15 mouse cellular contexts compared by ENCODE assay signal in genomic region chr5:101496924-101497697, GRCm38 (mm10).
DNase-seq lines count a peak whose midpoint lies in the region; ATAC-seq lines count a peak whose summit lies in the region.
"Had no signal": no experiment of that assay in that cellular context is flagged by ENCODE, and none has a peak within 500 bp of the region (broad histone marks: within the 10 kb centered on the region; RNA-seq: fewer than 3 reads in every experiment).

No protein-coding gene starts in this region.

- H3K4me1 ChIP-seq in forebrain, embryonic 14.5 days (ENCODE audit: control insufficient read depth, insufficient read depth, low read length), result no peaks in the 10 kb centered on the region
- H3K4me1 ChIP-seq in forebrain, embryonic 10.5 days, result 0 out of 2 replicates have a peak, but pooled peaks cover 3% of the 10 kb centered on the region
- H3K4me1 ChIP-seq in hindbrain, embryonic 15.5 days (replicated peaks), result peaks cover 9% of the 10 kb centered on the region
- H3K4me1 ChIP-seq in neural tube, embryonic 12.5 days, result peaks cover 4% of the 10 kb centered on the region
- H3K4me1 ChIP-seq: heart, embryonic 13.5 days; limb, embryonic 15.5 days had no signal

- H3K27ac ChIP-seq in forebrain, embryonic 14.5 days (ENCODE audit: low read depth, low read length), result no peak overlapping the region
- no peak overlapping the region for H3K27ac ChIP-seq in forebrain, embryonic 10.5 days
- no peak overlapping the region for H3K27ac ChIP-seq in hindbrain, embryonic 15.5 days (replicated peaks)
- H3K27ac ChIP-seq in neural tube, embryonic 12.5 days, result no peak overlapping the region
- H3K27ac ChIP-seq: heart, embryonic 13.5 days; limb, embryonic 15.5 days had no signal

- no peak overlapping the region for H3K9ac ChIP-seq in forebrain, embryonic 14.5 days (ENCODE audit: low read length)
- no peak overlapping the region for H3K9ac ChIP-seq in hindbrain, embryonic 15.5 days
- H3K9ac ChIP-seq in neural tube, embryonic 12.5 days, result no peak overlapping the region
- H3K9ac ChIP-seq: heart, embryonic 13.5 days; limb, embryonic 15.5 days had no signal

- WGBS in forebrain, embryonic 14.5 days, result 50% methylated on average over 16 of the region's 16 CpGs
- 76% methylated on average over 16 of the region's 16 CpGs for WGBS in forebrain, embryonic 10.5 days
- WGBS in hindbrain, embryonic 15.5 days, result 26% methylated on average over 16 of the region's 16 CpGs
- 38% methylated on average over 16 of the region's 16 CpGs for WGBS in neural tube, embryonic 12.5 days

- no peaks in the 10 kb centered on the region for H3K36me3 ChIP-seq in forebrain, embryonic 14.5 days (ENCODE audit: control insufficient read depth, insufficient read depth, low read length)
- no peaks in the 10 kb centered on the region for H3K36me3 ChIP-seq in forebrain, embryonic 10.5 days (replicated peaks)
- no peaks in the 10 kb centered on the region for H3K36me3 ChIP-seq in hindbrain, embryonic 15.5 days
- no peaks in the 10 kb centered on the region for H3K36me3 ChIP-seq in neural tube, embryonic 12.5 days
- H3K36me3 ChIP-seq: heart, embryonic 13.5 days; limb, embryonic 15.5 days had no signal

- no peak overlapping the region for H3K4me2 ChIP-seq in forebrain, embryonic 14.5 days (ENCODE audit: low read length)
- H3K4me2 ChIP-seq in hindbrain, embryonic 15.5 days, result peak overlapping the region; percentile 13
- no peak overlapping the region for H3K4me2 ChIP-seq in neural tube, embryonic 12.5 days (replicated peaks)
- H3K4me2 ChIP-seq: heart, embryonic 13.5 days; limb, embryonic 15.5 days had no signal

- DNase-seq in forebrain, embryonic 14.5 days (ENCODE audit: low spot score), result peak; percentile 19
- DNase-seq in forebrain, embryonic 10.5 days (ENCODE audit: extremely low spot score, low spot score), result no peak
- peak; percentile 47 for DNase-seq in embryo, embryonic 10.5 days (ENCODE audit: low spot score)
- no peak for DNase-seq in yolk sac, embryonic 10.5 days (ENCODE audit: low spot score)
- DNase-seq in right cerebral cortex, postnatal 14 days, result no peak
- no peak for DNase-seq in heart, adult 8-10 months (ENCODE audit: low spot score)
- DNase-seq: cerebellum, adult 8-10 months; lung, postnatal 10 days; right cerebral cortex, adult 18-20 months; thymus, postnatal 36 days had no signal

- no peak overlapping the region for H3K4me3 ChIP-seq in forebrain, embryonic 14.5 days (ENCODE audit: low read depth, low read length)
- no peak overlapping the region for H3K4me3 ChIP-seq in forebrain, embryonic 10.5 days
- H3K4me3 ChIP-seq in hindbrain, embryonic 15.5 days, result no peak overlapping the region
- H3K4me3 ChIP-seq in neural tube, embryonic 12.5 days, result no peak overlapping the region
- H3K4me3 ChIP-seq: heart, embryonic 13.5 days; limb, embryonic 15.5 days; myocyte had no signal

- no peaks in the 10 kb centered on the region for H3K27me3 ChIP-seq in forebrain, embryonic 14.5 days (replicated peaks; ENCODE audit: control insufficient read depth, insufficient read depth, low read length)
- H3K27me3 ChIP-seq in forebrain, embryonic 10.5 days (ENCODE audit: poor library complexity, severe bottlenecking), result peaks cover 11% of the 10 kb centered on the region
- H3K27me3 ChIP-seq in hindbrain, embryonic 15.5 days, result peaks cover 42% of the 10 kb centered on the region
- H3K27me3 ChIP-seq in neural tube, embryonic 12.5 days (replicated peaks), result peaks cover 11% of the 10 kb centered on the region; the same call in 1 of the 2 replicates
- H3K27me3 ChIP-seq: heart, embryonic 13.5 days; limb, embryonic 15.5 days had no signal

- no peaks in the 10 kb centered on the region for H3K9me3 ChIP-seq in forebrain, embryonic 14.5 days (replicated peaks; ENCODE audit: control insufficient read depth, low read length)
- no peaks in the 10 kb centered on the region for H3K9me3 ChIP-seq in forebrain, embryonic 10.5 days
- no peaks in the 10 kb centered on the region for H3K9me3 ChIP-seq in hindbrain, embryonic 15.5 days
- no peaks in the 10 kb centered on the region for H3K9me3 ChIP-seq in neural tube, embryonic 12.5 days
- H3K9me3 ChIP-seq: heart, embryonic 13.5 days; limb, embryonic 15.5 days had no signal

- ATAC-seq in forebrain, embryonic 14.5 days, result peak; percentile 58; the same call in 1 of the 2 replicates
- ATAC-seq in hindbrain, embryonic 15.5 days (ENCODE audit: low FRiP score, low read depth), result peak; percentile 87
- peak; percentile 80 for ATAC-seq in neural tube, embryonic 12.5 days (ENCODE audit: low FRiP score, low read depth)

Comparison
In these comparisons a context has a peak if more than half of its experiments do, and no peak if none do; other contexts are left out.
1. DNase-seq: peak in forebrain, embryonic 14.5 days (single experiment) and embryo, embryonic 10.5 days (single experiment); none in forebrain, embryonic 10.5 days (single experiment), yolk sac, embryonic 10.5 days (single experiment), right cerebral cortex, postnatal 14 days (single experiment) and heart, adult 8-10 months (single experiment).
2. Peak in every context shown above with its lines, with median percentiles within 50 percentile points of each other: ATAC-seq.